Mouse (Mus musculus): ENCODE data around the gene Vmn2r92. TPM values are rescaled to one million over a fixed set of nuclear protein-coding genes. Genes with fewer than 3 reads are reported as not detected.

Vmn2r92 gene
- not detected for polyA plus RNA-seq (2014; fragmentation: Illumina TruSeq; extraction: RNeasy Lipid Tissue Mini Kit (QIAGEN cat#74804); ENCODE audit: low replicate concordance)

GRCm38 (mm10) chr17:18151587-18151986, at the start of gene Vmn2r92:
Gene Vmn2r92, plus strand, starts transcription at chr17:18151887.

Other genes with a start within 250 kb of the Vmn2r92 start
- gene Fpr-rs4, start 130.2 kb upstream of the Vmn2r92 start, polyA plus RNA-seq (2014; fragmentation: Illumina TruSeq; extraction: RNeasy Lipid Tissue Mini Kit (QIAGEN cat#74804); ENCODE audit: low replicate concordance): not detected
- not detected for gene Vmn2r124, start 102.5 kb upstream of the Vmn2r92 start, polyA plus RNA-seq (2014; fragmentation: Illumina TruSeq; extraction: RNeasy Lipid Tissue Mini Kit (QIAGEN cat#74804); ENCODE audit: low replicate concordance)
- gene Vmn2r91, start 66.9 kb upstream of the Vmn2r92 start, polyA plus RNA-seq (2014; fragmentation: Illumina TruSeq; extraction: RNeasy Lipid Tissue Mini Kit (QIAGEN cat#74804); ENCODE audit: low replicate concordance): not detected
- not detected for gene Vmn2r94, start 125.9 kb downstream of the Vmn2r92 start, polyA plus RNA-seq (2014; fragmentation: Illumina TruSeq; extraction: RNeasy Lipid Tissue Mini Kit (QIAGEN cat#74804); ENCODE audit: low replicate concordance)
- not detected for gene Vmn2r93, start 146.2 kb downstream of the Vmn2r92 start, polyA plus RNA-seq (2014; fragmentation: Illumina TruSeq; extraction: RNeasy Lipid Tissue Mini Kit (QIAGEN cat#74804); ENCODE audit: low replicate concordance)